Mouse (Mus musculus) forebrain, postnatal 0 days (tissue): ENCODE data around the gene Btbd11. TPM values are rescaled to one million over a fixed set of nuclear protein-coding genes. Genes with fewer than 3 reads are reported as not detected.

Experiments
- ATAC-seq: fragments of 200-750 bp; cut with Nextera tagmentation; 2 replicates; pipeline ENCODE4 v1.8.0; 2017; ENCODE audit warnings: mild to moderate bottlenecking, moderate library complexity
- DNase-seq: peaks from one replicate; pipeline ENCODE4 v3.0.0-alpha.2; 2015
- H3K27ac ChIP-seq: fragments of 300-500 bp; sonication (generic); 2 replicates; pipeline ENCODE4 v1.5.1; 2014; ENCODE audit warnings: low read depth, mild to moderate bottlenecking, antibody characterized with exemption, low read length, moderate library complexity, mixed read lengths
- H3K27me3 ChIP-seq: fragments of 300-500 bp; sonication (generic); 2 replicates; pipeline ENCODE4 v1.6.1; 2014; ENCODE audit warnings: mild to moderate bottlenecking, low read length, mixed read lengths; ENCODE audit not compliant: insufficient read depth
- H3K36me3 ChIP-seq: fragments of 300-500 bp; sonication (generic); 2 replicates; pipeline ENCODE4 v1.6.1; 2014; ENCODE audit warnings: mild to moderate bottlenecking, moderate library complexity; ENCODE audit not compliant: insufficient read depth
- H3K4me1 ChIP-seq: fragments of 300-500 bp; sonication (generic); 2 replicates; pipeline ENCODE4 v1.6.1; 2014; ENCODE audit warnings: antibody characterized with exemption; ENCODE audit not compliant: insufficient read depth
- H3K4me2 ChIP-seq: fragments of 300-500 bp; sonication (generic); 2 replicates; pipeline ENCODE4 v1.6.1; 2014; ENCODE audit warnings: low read depth, mild to moderate bottlenecking, moderate library complexity
- H3K4me3 ChIP-seq: fragments of 300-500 bp; sonication (generic); 2 replicates; pipeline ENCODE4 v1.5.1; 2014; ENCODE audit warnings: low read depth, low read length, mixed read lengths
- H3K9ac ChIP-seq: fragments of 300-500 bp; sonication (generic); 2 replicates; pipeline ENCODE4 v1.6.1; 2014; ENCODE audit warnings: mild to moderate bottlenecking
- H3K9me3 ChIP-seq: fragments of 300-500 bp; sonication (generic); 2 replicates; pipeline ENCODE4 v1.6.1; 2016; ENCODE audit warnings: low read length
- CTCF ChIP-seq: sonication (generic); IDR thresholded peaks from 2 replicates; pipeline ENCODE4 v1.5.1; 2016; ENCODE audit warnings: antibody characterized with exemption, control low read depth, low read depth
- WGBS: fragments of 180-500 bp; shearing (Covaris S2); extraction: QIAGEN DNeasy Blood & Tissue Kit; methylation state at CpG from one replicate; pipeline ENCODE4 v1.1.7; 2014; 5-methylcytosine and 5-hydroxymethylcytosine counted together
- polyA plus RNA-seq: library from polyadenylated mRNA; unstranded; fragments of >200 nt; fragmentation: Nextera tagmentation; extraction: Ambion mirVana; gene quantifications from 2 replicates; pipeline ENCODE4 v1.2.1, GENCODE M21; 2015
- total RNA-seq: library from RNA; depleted of rRNA; stranded (reverse); fragments of >200 nt; gene quantifications from 2 replicates; pipeline ENCODE4 v1.2.3, GENCODE M21; 2014

Gene Btbd11
- total and polyA plus RNA-seq, 2 experiments from 2014 or later, result 9.9 to 22.5 TPM

DNA sequence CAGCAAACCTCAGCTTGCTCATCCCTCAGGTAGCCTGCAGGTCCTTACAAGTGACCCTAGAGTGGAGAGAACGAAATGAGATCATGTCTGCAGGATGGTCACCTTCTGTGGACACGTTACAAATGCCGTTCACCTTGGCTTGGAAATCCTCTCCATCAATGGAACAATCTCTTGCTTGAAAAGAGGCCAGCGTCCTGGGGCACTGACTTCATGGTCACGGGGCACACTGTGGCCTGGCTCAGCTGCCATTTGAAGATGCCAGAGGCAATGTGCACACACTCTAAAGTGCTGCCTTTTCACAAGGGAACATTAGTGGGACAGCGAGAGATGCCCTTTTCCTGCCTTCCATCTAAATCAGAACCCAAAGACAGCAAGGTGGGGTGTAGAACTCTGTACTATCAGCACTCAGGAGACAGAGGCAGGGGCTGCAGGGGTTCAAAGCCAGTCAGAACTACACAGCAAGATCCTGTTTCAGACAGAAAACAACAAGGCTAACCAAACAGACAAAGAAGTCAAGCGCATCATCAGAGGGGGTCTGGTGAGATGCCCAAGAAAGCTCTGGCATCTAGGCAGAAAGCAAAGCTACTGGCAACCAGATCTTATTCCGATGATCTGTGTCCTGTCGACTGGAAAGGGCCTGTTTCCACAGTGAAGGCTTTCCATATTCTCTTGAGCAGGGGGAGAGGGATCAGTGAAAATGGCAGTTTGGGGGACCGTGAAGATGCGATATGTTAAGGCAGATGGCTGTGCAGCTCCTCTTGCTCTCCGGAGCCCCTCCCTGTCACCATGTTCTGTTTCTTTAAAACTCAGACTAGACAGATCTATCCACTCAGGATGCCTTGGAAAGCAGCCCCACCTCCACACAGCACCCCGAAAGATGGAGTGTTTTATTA lies 79.1 kb downstream of the Btbd11 start:
- Histone ChIP-seq H3K9me3 (no peaks in the 10 kb centered on the region), H3K9ac (no peak overlapping the region), H3K27ac (no peak overlapping the region; the same call in 1 of the 2 replicates), H3K4me1 (peaks cover 26% of the 10 kb centered on the region), H3K4me2 (no peak overlapping the region), H3K4me3 (no peak overlapping the region), H3K27me3 (no peaks in the 10 kb centered on the region), H3K36me3 (no peaks in the 10 kb centered on the region)
- TF ChIP-seq CTCF, result no peak
- peak; percentile 45 for DNase-seq
- 72% methylated on average over 13 of the region's 13 CpGs for WGBS
- ATAC-seq, result peak; percentile 60

DNA sequence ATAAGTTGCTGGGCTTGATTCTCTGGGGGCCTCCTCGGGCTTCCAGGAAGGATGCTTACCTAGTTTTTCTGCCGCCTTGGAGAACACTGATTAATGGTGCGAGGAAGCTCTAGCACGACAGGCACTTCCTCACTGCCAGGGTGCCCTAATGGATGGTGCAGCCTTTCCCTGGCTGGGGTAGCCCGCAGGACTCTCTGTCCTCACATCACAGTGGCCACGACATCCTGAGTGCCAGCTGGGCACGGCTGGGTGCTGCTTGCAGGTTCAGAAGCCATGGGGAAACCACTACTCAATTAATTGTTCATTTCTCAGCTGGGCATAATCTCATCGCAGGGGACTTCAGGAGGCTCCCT lies 79.8 kb downstream of the Btbd11 start:
- Histone ChIP-seq H3K27ac (no peak overlapping the region), H3K4me1 (peaks cover 26% of the 10 kb centered on the region), H3K9me3 (no peaks in the 10 kb centered on the region), H3K4me3 (no peak overlapping the region), H3K27me3 (no peaks in the 10 kb centered on the region), H3K4me2 (no peak overlapping the region), H3K9ac (no peak overlapping the region), H3K36me3 (no peaks in the 10 kb centered on the region)
- DNase-seq, result no peak
- no peak for ATAC-seq
- 46% methylated on average over 8 of the region's 8 CpGs for WGBS
- TF ChIP-seq CTCF, result no peak

DNA sequence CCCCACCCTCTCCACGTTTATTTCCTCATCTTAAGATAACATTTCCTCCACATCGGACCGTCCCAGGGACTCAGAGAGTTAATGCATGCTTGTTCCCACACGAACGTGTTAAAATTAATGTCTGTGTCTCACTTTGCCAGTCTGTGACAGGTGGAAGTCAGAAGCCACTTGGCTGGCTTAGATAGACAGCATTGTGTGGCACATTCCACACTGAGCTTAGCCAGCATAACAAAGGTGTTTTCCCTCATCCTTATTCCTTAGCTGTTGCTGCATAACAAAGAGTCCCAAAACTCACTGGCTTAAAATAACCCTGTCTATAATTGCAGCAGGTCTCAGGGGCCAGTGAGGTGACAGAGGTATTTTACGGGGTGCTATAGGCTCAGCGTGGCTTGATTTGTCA lies 80.8 kb downstream of the Btbd11 start:
- no peaks in the 10 kb centered on the region for H3K36me3 ChIP-seq
- TF ChIP-seq CTCF, result no peak
- H3K4me2 ChIP-seq, result no peak overlapping the region
- WGBS, result 39% methylated on average over 7 of the region's 7 CpGs
- DNase-seq, result no peak
- H3K27ac ChIP-seq, result no peak overlapping the region
- H3K4me1 ChIP-seq, result peaks cover 26% of the 10 kb centered on the region
- H3K4me3 ChIP-seq, result no peak overlapping the region
- H3K9me3 ChIP-seq, result no peaks in the 10 kb centered on the region
- no peaks in the 10 kb centered on the region for H3K27me3 ChIP-seq
- ATAC-seq, result no peak
- H3K9ac ChIP-seq, result no peak overlapping the region

DNA sequence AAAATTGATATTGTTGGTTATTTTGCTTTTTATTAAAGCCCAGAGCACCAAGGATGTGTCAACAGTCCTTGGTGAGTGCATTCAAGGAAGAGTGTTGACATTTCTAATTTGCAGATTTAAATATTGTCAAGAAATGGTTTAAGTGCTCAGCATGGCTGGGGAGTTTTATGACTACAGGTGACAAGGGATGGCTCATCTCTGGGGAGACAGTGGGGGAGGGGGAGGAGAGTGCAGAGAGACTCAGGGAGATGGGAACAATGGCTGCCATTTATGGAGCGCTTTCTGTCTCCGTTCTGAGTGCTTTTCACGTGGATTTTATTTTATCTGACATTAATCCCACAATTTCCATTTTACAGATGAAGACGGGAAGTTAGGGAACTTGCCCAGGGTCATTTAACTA lies 81.9 kb downstream of the Btbd11 start:
- H3K4me1 ChIP-seq, result peaks cover 26% of the 10 kb centered on the region
- no peak for TF ChIP-seq CTCF
- WGBS, result 57% methylated on average over 4 of the region's 4 CpGs
- no peaks in the 10 kb centered on the region for H3K36me3 ChIP-seq
- H3K9ac ChIP-seq, result no peak overlapping the region
- DNase-seq (no peak), ATAC-seq (no peak)
- no peaks in the 10 kb centered on the region for H3K9me3 ChIP-seq
- no peak overlapping the region for H3K4me3 ChIP-seq
- H3K27ac ChIP-seq, result no peak overlapping the region
- no peak overlapping the region for H3K4me2 ChIP-seq
- no peaks in the 10 kb centered on the region for H3K27me3 ChIP-seq

DNA sequence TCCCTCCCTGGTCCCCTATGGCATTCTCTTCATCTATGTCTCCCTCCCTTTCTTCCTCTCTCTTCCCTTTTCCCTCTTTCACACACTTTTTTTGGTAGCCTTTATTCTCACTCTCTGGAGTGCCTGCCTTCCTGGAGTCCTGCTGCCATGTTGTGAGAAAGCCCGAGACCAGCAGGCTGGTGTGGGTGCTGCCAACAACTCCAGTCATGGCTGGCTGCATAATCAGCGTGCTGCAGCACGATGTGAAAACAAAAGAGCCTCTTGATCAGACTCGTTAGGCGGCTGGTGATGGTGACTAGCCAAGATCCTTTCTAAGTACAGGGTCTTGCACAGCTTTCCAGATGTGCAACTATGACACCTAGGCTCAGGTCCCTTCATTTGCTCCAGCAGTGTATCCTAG lies 82.7 kb downstream of the Btbd11 start:
- no peak overlapping the region for H3K4me3 ChIP-seq
- H3K4me2 ChIP-seq, result no peak overlapping the region
- H3K4me1 ChIP-seq, result peaks cover 33% of the 10 kb centered on the region
- no peak overlapping the region for H3K27ac ChIP-seq
- H3K27me3 ChIP-seq, result no peaks in the 10 kb centered on the region
- WGBS, result 16% methylated on average over 5 of the region's 5 CpGs
- peak; percentile 52 for DNase-seq
- ATAC-seq, result peak; percentile 47; the same call in 1 of the 2 replicates
- H3K9ac ChIP-seq, result no peak overlapping the region
- H3K9me3 ChIP-seq, result no peaks in the 10 kb centered on the region
- H3K36me3 ChIP-seq, result no peaks in the 10 kb centered on the region
- TF ChIP-seq CTCF, result no peak

DNA sequence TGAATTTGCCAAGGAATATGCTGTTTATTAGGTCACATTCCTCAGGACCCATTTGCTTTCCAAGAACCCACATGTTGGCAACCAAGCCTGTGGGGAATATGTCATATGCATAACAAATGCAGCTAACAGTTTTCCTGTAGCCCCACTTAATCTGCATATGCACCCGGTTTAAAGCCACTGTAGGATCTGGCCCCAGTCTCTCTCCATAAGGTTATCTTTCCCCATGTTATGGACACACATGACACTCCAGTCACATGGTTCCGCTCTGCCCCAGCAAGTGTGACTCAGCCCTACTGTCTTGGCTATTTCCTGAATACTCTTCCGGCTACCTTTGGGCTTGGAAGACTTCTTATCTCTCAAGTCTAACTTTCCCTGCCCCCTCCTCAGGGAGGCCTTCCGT lies 86.7 kb downstream of the Btbd11 start:
- Histone ChIP-seq H3K36me3 (no peaks in the 10 kb centered on the region), H3K9me3 (no peaks in the 10 kb centered on the region), H3K27ac (no peak overlapping the region), H3K27me3 (no peaks in the 10 kb centered on the region), H3K4me3 (no peak overlapping the region), H3K4me1 (peaks cover 12% of the 10 kb centered on the region; the same call in 1 of the 2 replicates), H3K4me2 (no peak overlapping the region), H3K9ac (no peak overlapping the region)
- ATAC-seq, result 0 out of 2 replicates have a peak, but pooled peaks have one; percentile 35
- no peak for DNase-seq
- TF ChIP-seq CTCF, result no peak
- WGBS, result 66% methylated on average over 4 of the region's 4 CpGs

DNA sequence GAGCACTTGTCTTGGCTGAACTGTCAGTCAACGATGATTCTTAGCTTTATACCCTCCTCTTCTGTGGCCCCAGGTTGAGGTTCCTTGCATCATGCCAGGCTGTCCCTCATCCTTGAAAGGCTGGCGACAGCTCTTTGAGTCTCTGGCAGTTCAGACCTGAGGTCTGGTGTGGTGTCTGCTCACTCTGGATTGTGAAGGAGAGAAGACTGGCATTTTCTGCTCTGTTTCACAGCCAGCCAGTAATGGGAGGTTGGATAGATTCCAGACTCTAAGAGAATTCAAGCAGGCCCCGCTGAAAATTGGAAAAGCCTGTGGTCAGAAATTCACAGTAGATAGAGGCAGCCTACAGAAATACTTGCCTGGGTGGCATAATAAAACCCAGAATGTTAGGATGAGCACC lies 87.3 kb downstream of the Btbd11 start:
- no peak overlapping the region for H3K9ac ChIP-seq
- H3K4me3 ChIP-seq, result no peak overlapping the region
- peak; percentile 83 for ATAC-seq
- no peak overlapping the region for H3K4me2 ChIP-seq
- no peaks in the 10 kb centered on the region for H3K27me3 ChIP-seq
- peaks cover 10% of the 10 kb centered on the region; the same call in 1 of the 2 replicates for H3K4me1 ChIP-seq
- 0 out of 2 replicates have a peak overlapping the region, but pooled peaks have one; percentile 37 for H3K27ac ChIP-seq
- no peaks in the 10 kb centered on the region for H3K36me3 ChIP-seq
- 32% methylated on average over 3 of the region's 3 CpGs for WGBS
- TF ChIP-seq CTCF, result no peak
- DNase-seq, result peak; percentile 76
- H3K9me3 ChIP-seq, result no peaks in the 10 kb centered on the region
